8 mouse cellular contexts compared by ENCODE assay signal in the genomic region with DNA sequence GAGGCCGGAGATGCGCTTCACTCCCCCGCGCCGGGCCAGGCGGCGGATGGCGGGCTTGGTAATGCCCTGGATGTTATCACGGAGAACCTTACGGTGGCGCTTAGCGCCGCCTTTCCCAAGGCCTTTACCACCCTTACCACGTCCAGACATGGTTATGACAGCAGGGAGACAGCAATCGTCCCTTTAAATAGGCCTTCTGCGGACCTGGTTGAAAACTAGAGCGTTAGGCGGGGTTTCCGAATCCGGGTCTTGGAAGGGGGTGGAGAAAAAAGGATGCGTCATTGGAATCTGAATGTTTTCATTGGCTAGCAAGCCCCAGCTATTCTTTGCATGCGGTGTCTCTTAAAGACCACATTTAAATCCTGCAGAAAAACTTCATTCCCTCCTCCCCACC. TPM values are rescaled to one million over a fixed set of nuclear protein-coding genes. Genes with fewer than 3 reads are reported as not detected.
DNase-seq lines count a peak whose midpoint lies in the region; ATAC-seq and TF ChIP-seq lines count a peak whose summit lies in the region.

Hist1h4c (minus strand) TSS at position 155 of the 394 bp plus-strand sequence.

- no peak for TF ChIP-seq RAD21 in MEL (IDR thresholded peaks at IDR 0.05; ENCODE audit: low read depth, low read length)

- no peak for TF ChIP-seq EP300 in MEL (IDR thresholded peaks at IDR 0.05; ENCODE audit: low read depth in 1 of 2, low read length in 2 of 2)

- H3K4me1 ChIP-seq in MEL (ENCODE audit: control insufficient read depth in 1 of 2, insufficient read depth in 2 of 2, low read length in 2 of 2): peaks cover 0 to 31% of the 10 kb centered on the region in 2 experiments; a peak in 2 of 4 replicates
- no peaks in the 10 kb centered on the region for H3K4me1 ChIP-seq in cerebellum, adult 2 months (ENCODE audit: control insufficient read depth, insufficient read depth, low read length)
- H3K4me1 ChIP-seq in forebrain, postnatal 0 days (ENCODE audit: insufficient read depth): no peaks in the 10 kb centered on the region
- peaks cover 26% of the 10 kb centered on the region for H3K4me1 ChIP-seq in lung, embryonic 15.5 days

- H3K4me3 ChIP-seq in MEL (ENCODE audit: control insufficient read depth in 1 of 2, insufficient read depth in 1 of 2, low read depth in 2 of 2, low read length in 2 of 2): peak within 1 kb of the TSS; percentile 0 to 36; a peak in 3 of 4 replicates
- H3K4me3 ChIP-seq in cerebellum, adult 2 months (replicated peaks; ENCODE audit: insufficient read depth, low read depth, low read length): peak within 1 kb of the TSS; percentile 37
- H3K4me3 ChIP-seq in forebrain, postnatal 0 days (ENCODE audit: low read depth, low read length): peak within 1 kb of the TSS; percentile 40
- H3K4me3 ChIP-seq in lung, embryonic 15.5 days: peak within 1 kb of the TSS; percentile 41

- TF ChIP-seq CTCF in MEL (IDR thresholded peaks at IDR 0.05 in 2 of 3, conservative IDR thresholded peaks at IDR 0.05 in 1 of 3; ENCODE audit: control insufficient read depth in 1 of 3, insufficient read depth in 1 of 3, low read depth in 2 of 3, low read length in 3 of 3, poor library complexity in 1 of 3, severe bottlenecking in 1 of 3): peak in 1 of 3 experiments; percentile 15; a peak in 1 of 6 replicates
- no peak; the same call in 1 of the 2 replicates for TF ChIP-seq CTCF in cerebellum, adult 2 months (IDR thresholded peaks at IDR 0.05; ENCODE audit: borderline replicate concordance, insufficient read depth, low read depth, low read length)
- TF ChIP-seq CTCF in forebrain, postnatal 0 days (IDR thresholded peaks at IDR 0.05; ENCODE audit: low read depth): peak; percentile 37

- no peaks in the 10 kb centered on the region for H3K9me3 ChIP-seq in MEL (replicated peaks; ENCODE audit: insufficient read depth, low read length)
- no peaks in the 10 kb centered on the region for H3K9me3 ChIP-seq in forebrain, postnatal 0 days (ENCODE audit: low read length)
- no peaks in the 10 kb centered on the region for H3K9me3 ChIP-seq in lung, embryonic 15.5 days

- 1% methylated on average over 22 of the region's 22 CpGs for WGBS in cerebellum, adult 2 months
- WGBS in forebrain, postnatal 0 days: 1% methylated on average over 22 of the region's 22 CpGs
- WGBS in lung, embryonic 15.5 days: 0% methylated on average over 20 of the region's 22 CpGs

- TF ChIP-seq POLR2A in MEL (IDR thresholded peaks at IDR 0.05; ENCODE audit: control insufficient read depth in 1 of 2, insufficient read depth in 1 of 2, low read depth in 1 of 2, low read length in 2 of 2, poor library complexity in 1 of 2): peak; percentile 100
- peak; percentile 100 for TF ChIP-seq POLR2A in cerebellum, adult 2 months (IDR thresholded peaks at IDR 0.05; ENCODE audit: borderline replicate concordance, insufficient read depth, low read length)

- H3K27me3 ChIP-seq in MEL (ENCODE audit: control insufficient read depth in 1 of 2, insufficient read depth in 2 of 2, low read length in 2 of 2): no peaks in the 10 kb centered on the region
- H3K27me3 ChIP-seq in cerebellum, adult 2 months (ENCODE audit: control insufficient read depth, insufficient read depth, low read length): no peaks in the 10 kb centered on the region
- H3K27me3 ChIP-seq in forebrain, postnatal 0 days (ENCODE audit: insufficient read depth, low read length): no peaks in the 10 kb centered on the region
- H3K27me3 ChIP-seq in lung, embryonic 15.5 days: no peaks in the 10 kb centered on the region

- H3K27ac ChIP-seq in MEL (ENCODE audit: control insufficient read depth, low read depth, low read length): peak within 1 kb of the TSS; percentile 95
- peak within 1 kb of the TSS; percentile 10; the same call in 1 of the 2 replicates for H3K27ac ChIP-seq in cerebellum, adult 2 months (ENCODE audit: insufficient read depth, low read length)
- peak within 1 kb of the TSS; percentile 86 for H3K27ac ChIP-seq in forebrain, postnatal 0 days (ENCODE audit: low read depth, low read length)
- peak within 1 kb of the TSS; percentile 94 for H3K27ac ChIP-seq in lung, embryonic 15.5 days

- no peaks in the 10 kb centered on the region; the same call in 1 of the 2 replicates for H3K79me2 ChIP-seq in MEL (ENCODE audit: control insufficient read depth, insufficient read depth, low read length, poor library complexity)

- peak; percentile 99 for DNase-seq in MEL (ENCODE audit: low read depth, low spot score)
- peak; percentile 99 to 100 for DNase-seq in cerebellum, adult 2 months
- DNase-seq in forebrain, postnatal 0 days: peak; percentile 99
- peak; percentile 99 for DNase-seq in heart, postnatal 4 days
- DNase-seq in layer of hippocampus, adult 8-10 months (ENCODE audit: low spot score in 2 of 2): peak; percentile 98 to 99
- peak; percentile 97 for DNase-seq in ovary, adult 18-20 months (ENCODE audit: low spot score)
- DNase-seq in thymus, postnatal 0 days (ENCODE audit: low spot score): peak; percentile 99

- H3K36me3 ChIP-seq in MEL (ENCODE audit: control insufficient read depth in 1 of 2, insufficient read depth in 2 of 2, low read length in 2 of 2): peaks cover 0 to 46% of the 10 kb centered on the region in 2 experiments; a peak in 2 of 4 replicates
- no peaks in the 10 kb centered on the region for H3K36me3 ChIP-seq in forebrain, postnatal 0 days (ENCODE audit: insufficient read depth)
- H3K36me3 ChIP-seq in lung, embryonic 15.5 days: no peaks in the 10 kb centered on the region

- peak within 1 kb of the TSS; percentile 70 for H3K4me2 ChIP-seq in forebrain, postnatal 0 days (ENCODE audit: low read depth)
- H3K4me2 ChIP-seq in lung, embryonic 15.5 days: peak within 1 kb of the TSS; percentile 55

- ATAC-seq in forebrain, postnatal 0 days: peak; percentile 96
- ATAC-seq in lung, embryonic 15.5 days (ENCODE audit: borderline replicate concordance, extremely low read depth, low FRiP score, low TSS enrichment): peak; percentile 96

- H3K9ac ChIP-seq in MEL (ENCODE audit: control insufficient read depth, low read depth, low read length, poor library complexity, severe bottlenecking): peak within 1 kb of the TSS; percentile 65
- peak within 1 kb of the TSS; percentile 63 for H3K9ac ChIP-seq in forebrain, postnatal 0 days
- H3K9ac ChIP-seq in lung, embryonic 15.5 days: peak within 1 kb of the TSS; percentile 51

TF ChIP-seq in MEL, 35 proteins besides CTCF, POLR2A, EP300 and RAD21:
- TF ChIP-seq TBP (IDR thresholded peaks at IDR 0.05; ENCODE audit: low read depth, low read length) (peak; percentile 99), ELF1 (IDR thresholded peaks at IDR 0.05; ENCODE audit: low read depth, low read length) (no peak), ZMIZ1 (IDR thresholded peaks at IDR 0.05; ENCODE audit: low read depth, low read length) (no peak), UBTF (IDR thresholded peaks at IDR 0.05; ENCODE audit: borderline replicate concordance, insufficient read depth, low read depth, low read length) (peak; percentile 18; the same call in 1 of the 2 replicates), TAL1 (IDR thresholded peaks at IDR 0.05; ENCODE audit: low read length) (peak; percentile 21; the same call in 1 of the 2 replicates), POLR2AphosphoS5 (IDR thresholded peaks at IDR 0.05; ENCODE audit: borderline replicate concordance, low read depth, low read length) (peak; percentile 99)

RNA-seq across cellular contexts. Expression of gene Hist1h4c, which starts in this region (rescaled TPM):
- 1,967 and 2,008 TPM in 2 replicates for total RNA-seq in MEL (2012; rRNA removed)
- 1 to 10 TPM in 1 of 2 experiments, not detected in 1; 4.1 TPM for polyA plus RNA-seq in MEL (2012; ENCODE audit: insufficient read depth in 1 of 2, insufficient read length in 2 of 2, low read depth in 1 of 2, low replicate concordance in 2 of 2, missing spikeins in 1 of 2)
- polyA plus RNA-seq in cerebellum, adult 2 months (2012; rRNA removed): 5.8 and 9.1 TPM in 2 replicates
- 917 and 942 TPM in 2 replicates for total RNA-seq in forebrain, postnatal 0 days (2014; rRNA removed)
- polyA plus RNA-seq in forebrain, postnatal 0 days (2015; fragmentation: Nextera tagmentation; extraction: Ambion mirVana): 2.3 and 5.0 TPM in 2 replicates
- total RNA-seq in heart, postnatal 4 days (2021): 100 to 1,000 TPM; 167 to 175 TPM
- 10 to 100 TPM; 71.6 to 90.3 (median 85.0) TPM for total RNA-seq in layer of hippocampus, adult 8-10 months (2022)
- polyA plus RNA-seq in lung, embryonic 15.5 days (2015; fragmentation: Nextera tagmentation; extraction: Ambion mirVana): 8.2 and 9.4 TPM in 2 replicates
- polyA plus RNA-seq in thymus, postnatal 0 days (2015; fragmentation: Nextera tagmentation; extraction: Ambion mirVana): 22.4 and 29.5 TPM in 2 replicates

Comparison
In these comparisons a context has a peak if more than half of its experiments do, and no peak if none do; other contexts are left out.
1. Peak in every context shown above with its lines: DNase-seq, ATAC-seq, H3K4me3 ChIP-seq and H3K27ac ChIP-seq.
2. H3K27ac ChIP-seq: peak in every context shown above with its lines; median percentile 95 in MEL; 94 in lung, embryonic 15.5 days; 86 in forebrain, postnatal 0 days; 10 in cerebellum, adult 2 months.